23 mouse cellular contexts compared by ENCODE assay signal in genomic region chr8:119986174-119986573, GRCm38 (mm10). TPM values are rescaled to one million over a fixed set of nuclear protein-coding genes. Genes with fewer than 3 reads are reported as not detected.
DNase-seq lines count a peak whose midpoint lies in the region; ATAC-seq lines count a peak whose summit lies in the region.
"Had no signal": no experiment of that assay in that cellular context is flagged by ENCODE, and none has a peak within 500 bp of the region (broad histone marks: within the 10 kb centered on the region; RNA-seq: fewer than 3 reads in every experiment).

No protein-coding gene starts in this region.

- DNase-seq in urinary bladder, postnatal 14 days (ENCODE audit: low spot score), result peak; percentile 2
- DNase-seq in urinary bladder, postnatal 4 days (ENCODE audit: low spot score in 2 of 2), result no peak
- peak; percentile 40 for DNase-seq in MN1 (ENCODE audit: low spot score)
- DNase-seq in brain, adult 2 months (ENCODE audit: low read depth, low spot score), result peak; percentile 29
- no peak for DNase-seq in heart, postnatal 25 days (ENCODE audit: low spot score)
- DNase-seq in spleen, postnatal 36 days (ENCODE audit: low spot score in 2 of 2), result no peak
- DNase-seq: adrenal gland, postnatal 10 days; adrenal gland, postnatal 36 days; cerebellum, adult 11 months; cerebellum, adult 2 months; cerebellum, adult 9-11 months; cerebellum, postnatal 25 days; embryo, embryonic 11 days; gastrocnemius, adult 2 months; gastrocnemius, postnatal 14 days; heart, adult 11 months; heart, postnatal 4 days had no signal

- no peak for ATAC-seq in monocyte, adult 5-6 weeks (replicated peaks; ENCODE audit: insufficient number of reproducible peaks, low FRiP score, low TSS enrichment, poor library complexity, severe bottlenecking)
- ATAC-seq: forebrain, embryonic 15.5 days; hindbrain, postnatal 0 days; inflammation-experienced regulatory T-cells, adult 6 months; intestine, embryonic 16.5 days; Patski had no signal

- intact Hi-C loops in heart, postnatal 25 days (cut with DNase I), result no loop called here

RNA-seq across cellular contexts. Expression of gene Crispld2, which starts 6.1 kb away (rescaled TPM):
- total RNA-seq in heart, postnatal 25 days (2021), result 10 to 100 TPM; 21.7 to 25.7 TPM
- total RNA-seq in monocyte, adult 5-6 weeks (2017), result 0.10 TPM in 1 of 3 replicates, not detected in the others

Comparison
In these comparisons a context has a peak if more than half of its experiments do, and no peak if none do; other contexts are left out.
1. DNase-seq: peak in urinary bladder, postnatal 14 days (single experiment), MN1 (single experiment) and brain, adult 2 months (single experiment); none in urinary bladder, postnatal 4 days (0 of 2), heart, postnatal 25 days (single experiment) and spleen, postnatal 36 days (0 of 2).
2. RNA of gene Crispld2, which starts 6.1 kb away (total RNA-seq): 21.7 to 25.7 TPM in heart, postnatal 25 days; 0.10 TPM in monocyte, adult 5-6 weeks; every median in the first group is over 10 times any median in the second.